ENCODE assay signal across 23 mouse cellular contexts in genomic region chr13:37649467-37650080, GRCm38 (mm10).
DNase-seq lines count a peak whose midpoint lies in the region; ATAC-seq and TF ChIP-seq lines count a peak whose summit lies in the region.
"Had no signal": no experiment of that assay in that cellular context is flagged by ENCODE, and none has a peak within 500 bp of the region (broad histone marks: within the 10 kb centered on the region; RNA-seq: fewer than 3 reads in every experiment).

No protein-coding gene starts in this region.

- H3K36me3 ChIP-seq in liver, postnatal 0 days (replicated peaks; ENCODE audit: insufficient read depth, low read length), result no peaks in the 10 kb centered on the region
- no peaks in the 10 kb centered on the region for H3K36me3 ChIP-seq in liver, embryonic 14.5 days (replicated peaks; ENCODE audit: control insufficient read depth, insufficient read depth, low read depth)
- no peaks in the 10 kb centered on the region for H3K36me3 ChIP-seq in forebrain, embryonic 16.5 days (ENCODE audit: control insufficient read depth, insufficient read depth)
- H3K36me3 ChIP-seq: heart, embryonic 15.5 days; hindbrain, embryonic 15.5 days; limb, embryonic 12.5 days had no signal

- no peak for TF ChIP-seq EP300 in liver, postnatal 0 days (IDR thresholded peaks at IDR 0.05; ENCODE audit: low read depth)
- peak; percentile 43; the same call in 1 of the 2 replicates for TF ChIP-seq EP300 in liver, embryonic 14.5 days (IDR thresholded peaks at IDR 0.05; ENCODE audit: low read depth)

- no peak overlapping the region for H3K4me2 ChIP-seq in liver, postnatal 0 days (ENCODE audit: low read depth, low read length)
- H3K4me2 ChIP-seq in liver, embryonic 14.5 days (ENCODE audit: low read depth), result no peak overlapping the region
- H3K4me2 ChIP-seq in forebrain, embryonic 16.5 days (ENCODE audit: low read length), result no peak overlapping the region
- H3K4me2 ChIP-seq: forebrain, embryonic 13.5 days; heart, embryonic 15.5 days; hindbrain, embryonic 15.5 days; limb, embryonic 12.5 days had no signal

- H3K27me3 ChIP-seq in liver, postnatal 0 days (ENCODE audit: insufficient read depth, low read length), result no peaks in the 10 kb centered on the region
- no peaks in the 10 kb centered on the region for H3K27me3 ChIP-seq in liver, embryonic 14.5 days (ENCODE audit: control insufficient read depth, insufficient read depth, low read length)
- no peaks in the 10 kb centered on the region for H3K27me3 ChIP-seq in forebrain, embryonic 16.5 days (replicated peaks; ENCODE audit: control insufficient read depth, insufficient read depth, low read length)
- H3K27me3 ChIP-seq: forebrain, embryonic 13.5 days; heart, embryonic 15.5 days; hindbrain, embryonic 15.5 days; limb, embryonic 12.5 days had no signal

- H3K9me3 ChIP-seq in liver, postnatal 0 days (ENCODE audit: low read length), result no peaks in the 10 kb centered on the region
- H3K9me3 ChIP-seq in liver, embryonic 14.5 days (ENCODE audit: control insufficient read depth, low read length), result no peaks in the 10 kb centered on the region
- H3K9me3 ChIP-seq in forebrain, embryonic 16.5 days (ENCODE audit: control insufficient read depth, low read length), result no peaks in the 10 kb centered on the region
- H3K9me3 ChIP-seq: forebrain, embryonic 13.5 days; heart, embryonic 15.5 days; hindbrain, embryonic 15.5 days; limb, embryonic 12.5 days had no signal

- no peaks in the 10 kb centered on the region; the same call in none of the 2 replicates for H3K4me1 ChIP-seq in liver, postnatal 0 days (ENCODE audit: insufficient read depth)
- H3K4me1 ChIP-seq in liver, embryonic 14.5 days (replicated peaks; ENCODE audit: control insufficient read depth in 2 of 2, insufficient read depth in 2 of 2, low read length in 1 of 2), result peaks cover 0 to 10% of the 10 kb centered on the region in 2 experiments; a peak in 2 of 4 replicates
- no peaks in the 10 kb centered on the region for H3K4me1 ChIP-seq in forebrain, embryonic 16.5 days (replicated peaks; ENCODE audit: control insufficient read depth, insufficient read depth, low read length)
- H3K4me1 ChIP-seq: forebrain, embryonic 13.5 days; hindbrain, embryonic 15.5 days; limb, embryonic 12.5 days had no signal

- H3K9ac ChIP-seq in liver, postnatal 0 days (replicated peaks), result no peak overlapping the region
- H3K9ac ChIP-seq in liver, embryonic 14.5 days (replicated peaks), result no peak overlapping the region
- no peak overlapping the region for H3K9ac ChIP-seq in forebrain, embryonic 16.5 days (replicated peaks; ENCODE audit: low read depth, low read length)
- H3K9ac ChIP-seq: forebrain, embryonic 13.5 days; heart, embryonic 15.5 days; hindbrain, embryonic 15.5 days; limb, embryonic 12.5 days had no signal

- 52% methylated on average over 9 of the region's 9 CpGs for WGBS in liver, postnatal 0 days (ENCODE audit: insufficient replicate concordance)
- 32% methylated on average over 9 of the region's 9 CpGs for WGBS in liver, embryonic 14.5 days (ENCODE audit: insufficient replicate concordance)
- WGBS in forebrain, embryonic 16.5 days, result 69% methylated on average over 9 of the region's 9 CpGs

- no peak overlapping the region for H3K4me3 ChIP-seq in liver, postnatal 0 days (ENCODE audit: low read depth, low read length)
- no peak overlapping the region for H3K4me3 ChIP-seq in liver, embryonic 14.5 days (ENCODE audit: insufficient read depth in 1 of 2, low read depth in 2 of 2, low read length in 2 of 2)
- H3K4me3 ChIP-seq in forebrain, embryonic 16.5 days (replicated peaks; ENCODE audit: low read length), result no peak overlapping the region
- H3K4me3 ChIP-seq: forebrain, embryonic 13.5 days; gastrocnemius, adult 2 months; heart, embryonic 15.5 days; hindbrain, embryonic 15.5 days; limb, embryonic 12.5 days had no signal

- no peak for ATAC-seq in liver, postnatal 0 days
- peak; percentile 43; the same call in 1 of the 2 replicates for ATAC-seq in liver, embryonic 14.5 days (ENCODE audit: insufficient read depth)
- ATAC-seq in forebrain, embryonic 16.5 days, result no peak
- ATAC-seq: forebrain, embryonic 13.5 days had no signal

- no peak overlapping the region for H3K27ac ChIP-seq in liver, postnatal 0 days (ENCODE audit: low read depth)
- H3K27ac ChIP-seq in liver, embryonic 14.5 days, result no peak overlapping the region
- no peak overlapping the region for H3K27ac ChIP-seq in forebrain, embryonic 16.5 days (ENCODE audit: low read length)
- H3K27ac ChIP-seq: forebrain, embryonic 13.5 days; gastrocnemius, adult 2 months; heart, embryonic 15.5 days; hindbrain, embryonic 15.5 days; kidney, postnatal 0 days; limb, embryonic 12.5 days had no signal

- DNase-seq in kidney, adult 11 months, result peak; percentile 32
- DNase-seq in kidney, postnatal 10 days, result no peak
- DNase-seq in liver, result peak; percentile 30
- DNase-seq in liver, postnatal 0 days, result no peak
- DNase-seq in liver, embryonic 14.5 days (ENCODE audit: low read depth in 3 of 3, low spot score in 3 of 3), result no peak
- no peak for DNase-seq in left cerebral cortex, adult 11 months (ENCODE audit: low spot score)
- DNase-seq: adrenal gland, postnatal 25 days; cerebellum, adult 8-10 months; cerebellum, postnatal 36 days; gastrocnemius, adult 2 months; heart, postnatal 36 days; layer of hippocampus, postnatal 36 days; lung, adult 2 months; lung, postnatal 14 days; midbrain, embryonic 14.5 days; thymus, adult 18-20 months; thymus, postnatal 36 days had no signal

- no peak for TF ChIP-seq CTCF in liver, postnatal 0 days (IDR thresholded peaks at IDR 0.05; ENCODE audit: low read depth)
- TF ChIP-seq CTCF in liver, embryonic 14.5 days (IDR thresholded peaks at IDR 0.05; ENCODE audit: low read depth), result no peak

Comparison
In these comparisons a context has a peak if more than half of its experiments do, and no peak if none do; other contexts are left out.
1. DNase-seq: peak in kidney, adult 11 months (single experiment) and liver (single experiment); none in kidney, postnatal 10 days (single experiment), liver, postnatal 0 days (single experiment), liver, embryonic 14.5 days (0 of 3) and left cerebral cortex, adult 11 months (single experiment).